Mouse (Mus musculus) CD4-positive helper T cell, adult 2 months (primary cell): ENCODE data around the gene Akap10.
A peak's percentile ranks its signal among the peaks of the same experiment; 100 is the strongest.
"Not testable (repeated sequence)": the region's sequence is repeated elsewhere in the genome, so short reads cannot be mapped to it uniquely, and the experiment has no call there.

Experiments used
- DNase-seq: peaks from one replicate; pipeline ENCODE4 v3.0.0-alpha.2; 2012; ENCODE audit warnings: low read depth, missing footprints, low spot score

Gene Akap10

DNA sequence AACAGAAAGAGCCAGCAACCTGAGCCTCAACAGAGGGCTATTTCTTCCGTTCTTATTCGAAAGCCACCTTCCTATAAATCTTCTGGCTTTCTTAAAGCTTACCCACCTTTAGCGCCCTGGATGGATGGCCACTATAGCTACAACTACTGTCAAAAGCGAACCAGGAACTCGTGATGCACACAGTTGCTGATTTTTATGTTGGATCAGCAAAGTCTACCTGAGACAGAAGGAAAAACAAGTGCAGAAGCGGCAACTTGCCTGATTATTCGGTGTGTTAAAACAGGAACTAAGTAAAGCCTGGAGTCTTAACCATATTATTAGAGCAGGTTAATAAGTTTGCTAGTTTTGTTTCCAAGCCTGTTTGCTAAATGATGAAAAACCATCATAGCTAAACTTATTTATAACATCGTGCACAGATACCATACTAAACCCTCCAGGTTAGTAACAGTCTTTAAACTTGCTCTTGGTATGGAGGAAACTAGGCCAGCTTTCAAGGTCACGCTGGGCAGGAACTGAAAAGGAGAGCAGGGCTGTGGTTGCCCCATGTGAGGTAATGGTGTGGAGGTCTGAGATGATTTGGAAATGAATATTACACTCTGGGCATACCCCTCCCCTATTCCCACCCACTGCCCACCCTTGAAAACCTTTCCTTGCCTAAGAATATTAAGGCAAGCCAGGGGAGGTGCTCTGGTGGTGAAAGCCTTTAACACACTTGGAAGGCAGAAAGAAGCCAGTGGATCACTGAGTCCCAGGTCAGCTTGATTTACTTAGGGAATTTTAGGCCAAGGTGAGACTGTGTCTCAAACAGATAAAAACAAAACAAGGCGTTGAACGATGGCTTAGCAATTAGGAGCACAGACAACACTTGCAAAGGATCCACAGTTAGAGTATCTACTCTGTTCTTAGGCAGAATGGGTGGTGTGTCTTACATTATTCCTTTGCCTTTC, 861 bp upstream of the Akap10 start:
- DNase-seq = peak; percentile 38

DNA sequence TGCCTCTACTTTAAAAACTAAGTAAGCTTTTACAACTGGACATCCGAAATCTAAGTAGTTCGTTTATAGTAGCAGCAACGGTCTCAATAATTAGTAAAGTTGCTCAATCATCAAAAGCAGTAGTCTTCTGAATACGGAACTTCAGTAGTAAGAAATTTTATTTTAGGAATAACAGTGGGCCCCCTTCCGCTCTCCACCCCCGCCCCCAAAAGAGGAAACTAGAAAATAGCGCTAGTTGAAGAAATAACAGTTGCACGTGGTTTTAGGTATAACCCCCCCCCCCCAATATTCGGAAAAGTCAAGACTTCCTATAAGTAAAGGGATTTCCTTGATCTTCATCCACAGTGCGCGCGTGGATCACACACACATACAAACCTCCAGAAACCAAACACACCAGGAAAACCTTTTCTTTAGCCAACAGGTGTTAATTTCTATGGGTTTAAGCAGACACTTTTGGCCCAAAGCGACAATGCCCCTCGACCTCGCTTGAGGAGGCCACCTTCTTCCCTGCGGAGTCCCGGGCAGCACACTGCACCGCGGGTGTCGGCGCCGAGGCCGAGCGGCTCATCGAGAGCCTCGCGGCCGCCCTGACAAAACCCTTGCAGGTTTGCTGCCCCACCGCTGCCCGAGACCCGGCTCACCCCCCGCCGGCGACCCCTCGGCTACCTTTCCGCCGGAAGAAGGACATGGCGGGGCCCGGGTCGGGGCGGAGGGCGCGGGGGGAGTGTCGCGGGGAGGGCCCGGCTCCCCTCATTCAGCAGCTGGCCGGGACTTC, 542 bp downstream of the Akap10 start:
- no peak for DNase-seq

DNA sequence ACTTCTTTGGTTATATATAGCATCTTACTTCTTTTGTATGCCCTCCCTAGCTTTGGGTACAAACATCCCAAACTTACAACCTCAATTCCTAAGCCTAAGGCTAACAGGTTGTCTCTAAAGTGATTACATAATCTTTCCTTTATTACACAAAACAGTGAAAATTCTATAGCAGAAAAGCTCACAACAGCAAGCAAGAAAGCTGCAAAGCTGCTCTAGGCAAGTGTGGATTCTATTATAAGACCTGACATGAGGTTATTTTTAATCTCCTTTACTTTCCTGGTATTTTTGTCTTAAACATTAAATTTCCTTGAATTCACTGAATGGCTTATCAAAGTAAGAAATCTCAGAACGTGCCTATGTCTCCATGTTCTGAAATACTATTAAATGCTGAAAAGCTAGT, 6.7 kb downstream of the Akap10 start:
- no peak for DNase-seq

DNA sequence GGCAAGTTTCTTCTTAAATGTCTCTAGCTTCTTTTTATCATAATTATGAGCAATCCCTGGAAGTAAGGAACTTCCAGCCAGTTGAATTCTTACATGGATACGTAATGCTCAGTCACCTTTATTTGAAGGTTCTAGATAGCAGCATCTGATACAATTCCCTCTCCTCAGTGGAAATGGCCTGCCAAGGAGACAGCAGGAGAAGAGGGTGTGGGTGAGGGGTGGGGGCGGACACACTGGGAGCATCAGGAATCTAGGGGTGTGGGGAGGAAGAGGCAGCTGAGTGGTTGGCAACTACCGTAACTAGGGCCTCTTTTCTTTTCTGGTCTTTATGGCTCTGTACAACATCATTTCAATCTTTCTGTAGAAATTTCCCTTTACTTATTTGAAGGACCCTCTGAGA, 10.3 kb downstream of the Akap10 start:
- DNase-seq = no peak

DNA sequence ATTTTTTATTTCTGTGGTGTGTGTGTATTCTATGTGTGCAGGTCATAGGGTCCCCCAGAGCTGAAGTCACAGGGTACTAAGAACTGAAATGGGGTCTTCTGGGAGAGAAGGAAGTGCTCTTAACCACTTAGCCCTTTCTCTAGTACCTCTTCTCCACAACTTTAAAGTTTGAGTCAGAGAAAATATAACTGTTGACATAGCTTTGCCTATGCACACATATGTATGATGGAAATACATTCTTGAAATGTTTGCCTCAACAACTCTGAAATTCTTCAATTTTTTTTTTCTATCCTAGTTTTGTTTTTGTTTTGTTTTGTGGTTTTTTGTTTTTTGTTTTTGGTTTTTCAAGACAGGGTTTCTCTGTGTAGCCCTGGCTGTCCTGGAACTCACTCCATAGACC, 21.7 kb downstream of the Akap10 start:
- DNase-seq = no peak

DNA sequence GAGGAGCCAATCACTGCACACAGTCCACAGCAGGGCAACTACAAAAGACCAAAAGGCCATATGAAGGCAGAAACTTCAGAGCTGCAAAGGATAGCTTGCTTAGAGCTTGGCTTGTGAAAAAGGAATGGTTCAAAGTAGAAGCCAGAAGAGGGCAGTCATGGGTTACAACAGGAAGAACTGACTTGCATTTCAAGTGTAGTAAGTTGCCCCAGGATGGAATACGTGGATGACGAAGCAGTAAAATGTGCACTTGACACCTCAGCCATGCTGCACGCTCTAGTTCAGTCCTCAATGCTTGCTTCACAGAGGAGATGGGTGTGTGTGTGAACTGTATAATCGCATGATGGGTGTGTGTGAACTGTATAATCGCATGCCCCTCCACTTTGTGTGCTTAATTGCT, 47.9 kb downstream of the Akap10 start:
- peak; percentile 9 for DNase-seq

DNA sequence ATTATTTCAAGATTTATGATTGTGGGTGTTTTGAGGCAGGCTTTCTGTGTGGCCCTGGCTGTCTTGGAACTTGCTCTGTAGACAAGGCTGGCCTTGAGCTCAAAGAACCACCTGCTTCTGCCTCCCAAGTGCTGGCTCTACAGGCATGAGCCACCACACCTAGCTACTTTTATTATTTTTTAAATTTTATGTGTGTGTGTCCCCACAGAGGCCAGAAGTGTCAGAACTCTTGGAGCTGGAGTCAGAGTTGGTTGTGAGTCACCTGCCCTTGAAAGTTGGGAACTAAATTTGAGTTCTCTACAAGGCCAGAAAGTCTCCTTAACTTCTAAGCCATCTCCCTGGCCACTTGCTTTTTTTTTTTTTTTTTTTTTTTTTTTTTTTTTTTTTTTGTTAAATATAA, 50.1 kb downstream of the Akap10 start:
- no peak for DNase-seq

DNA sequence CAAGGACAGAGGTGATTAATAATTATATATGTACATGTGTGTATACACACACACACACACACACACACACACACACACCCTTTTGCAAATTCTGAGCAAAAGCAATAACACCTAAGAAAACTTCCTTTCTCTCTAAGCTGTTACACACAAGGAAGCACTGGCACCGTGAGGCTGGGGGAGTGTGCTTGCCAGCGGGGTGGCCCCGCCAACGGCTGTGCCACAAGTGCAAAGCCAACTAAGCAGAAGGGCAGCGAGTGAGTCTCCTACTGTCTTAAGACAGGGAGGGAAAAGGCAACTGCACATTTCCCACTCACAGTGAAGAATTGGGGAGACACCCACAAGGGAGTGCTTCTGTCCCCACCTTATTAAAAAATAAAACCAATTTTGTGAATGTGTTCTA, 58.2 kb downstream of the Akap10 start:
- DNase-seq = no peak

DNA sequence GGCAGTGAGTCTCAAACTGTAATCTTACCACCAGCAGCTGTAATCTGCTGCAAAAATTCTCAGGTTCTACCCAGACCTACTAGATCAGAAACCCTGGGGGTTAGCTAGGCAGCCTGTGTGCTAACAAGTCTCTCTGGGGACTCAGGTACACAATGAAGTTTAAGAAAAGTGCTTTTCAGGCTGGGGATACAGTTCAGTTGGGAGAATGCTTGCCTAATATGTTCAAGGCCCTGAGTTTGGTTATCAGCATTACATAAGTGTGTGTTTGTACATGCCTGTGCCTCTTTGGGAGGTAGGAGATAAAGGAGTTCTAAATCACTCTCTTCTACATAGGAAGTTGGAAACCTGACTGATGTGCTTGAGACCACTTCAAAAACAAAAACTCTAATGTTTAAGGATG, 63.2 kb downstream of the Akap10 start:
- no peak for DNase-seq

DNA sequence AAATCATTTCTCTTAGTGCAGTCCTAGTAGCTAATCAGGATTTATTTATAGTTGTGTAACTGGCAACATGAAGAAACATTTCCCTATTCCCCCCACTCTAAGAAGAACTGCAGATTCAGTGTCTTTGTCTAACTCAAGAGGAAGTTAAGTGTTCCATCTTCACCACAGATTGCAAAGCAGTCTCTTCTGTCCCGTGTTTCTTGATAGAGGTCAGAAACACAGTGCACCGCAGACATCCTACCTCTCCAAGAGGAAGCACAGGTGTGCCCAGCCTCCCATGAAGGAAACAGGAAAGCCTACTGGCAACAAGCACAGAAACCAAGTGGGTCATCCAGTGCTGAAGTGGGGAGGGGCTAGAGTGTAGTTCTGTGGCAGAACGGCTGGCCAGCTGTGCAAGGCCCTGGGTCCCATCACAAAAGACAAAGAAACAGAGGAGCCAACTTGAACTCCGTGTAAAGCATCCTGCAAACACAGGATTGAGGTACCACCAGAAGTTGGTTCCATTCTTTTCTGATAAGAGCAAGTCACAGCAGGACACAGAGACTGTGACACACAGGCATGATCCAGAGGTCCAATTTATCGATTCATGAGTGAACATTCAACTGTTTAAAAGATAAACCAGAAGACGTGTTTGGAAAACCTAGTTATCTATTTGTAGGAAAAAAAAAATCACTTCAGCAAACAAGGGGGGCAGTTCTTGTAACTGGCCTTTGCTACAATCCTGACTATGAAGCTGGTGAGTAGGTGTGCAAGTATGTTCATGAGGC, 68.1 kb downstream of the Akap10 start:
- no peak for DNase-seq

DNA sequence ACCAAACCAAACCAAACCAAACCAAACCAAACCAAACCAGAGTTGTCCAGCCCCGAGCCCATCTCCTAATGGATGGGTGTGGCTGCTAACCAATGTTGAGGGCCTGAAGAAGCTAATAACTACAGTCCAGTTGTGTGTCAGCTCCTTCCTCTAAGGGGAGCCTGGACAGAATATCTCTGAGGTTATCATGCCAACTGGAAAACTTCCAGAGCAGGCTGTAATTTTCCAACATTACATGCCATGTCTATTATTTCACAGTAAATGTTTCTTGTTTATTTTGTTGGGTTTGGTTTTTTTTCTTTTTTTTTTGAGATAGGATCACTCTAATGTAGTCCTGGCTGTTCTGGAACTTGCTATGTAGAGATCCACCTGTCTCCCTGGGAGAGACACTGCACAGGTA, 70.7 kb downstream of the Akap10 start:
- no peak for DNase-seq

DNA sequence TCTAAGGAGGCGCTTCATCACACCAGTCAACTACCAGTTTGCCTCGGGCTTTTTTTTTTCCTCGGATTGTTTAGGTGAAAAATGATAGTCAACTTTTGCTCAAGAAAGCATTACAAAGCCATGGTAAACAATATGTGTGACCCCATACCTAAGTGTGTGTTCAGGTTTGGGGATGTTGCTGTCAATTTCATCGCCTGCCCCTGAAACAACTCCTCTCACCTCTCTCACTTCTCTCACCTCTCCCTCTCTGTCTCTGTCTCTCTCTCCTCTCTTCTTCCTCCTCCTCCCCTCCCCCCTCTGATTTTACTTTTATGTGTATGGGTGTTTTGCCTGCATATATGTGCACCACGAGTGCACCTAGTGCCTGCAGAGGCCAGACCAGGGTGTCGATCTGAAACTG, 74.5 kb downstream of the Akap10 start:
- peak; percentile 18 for DNase-seq

DNA sequence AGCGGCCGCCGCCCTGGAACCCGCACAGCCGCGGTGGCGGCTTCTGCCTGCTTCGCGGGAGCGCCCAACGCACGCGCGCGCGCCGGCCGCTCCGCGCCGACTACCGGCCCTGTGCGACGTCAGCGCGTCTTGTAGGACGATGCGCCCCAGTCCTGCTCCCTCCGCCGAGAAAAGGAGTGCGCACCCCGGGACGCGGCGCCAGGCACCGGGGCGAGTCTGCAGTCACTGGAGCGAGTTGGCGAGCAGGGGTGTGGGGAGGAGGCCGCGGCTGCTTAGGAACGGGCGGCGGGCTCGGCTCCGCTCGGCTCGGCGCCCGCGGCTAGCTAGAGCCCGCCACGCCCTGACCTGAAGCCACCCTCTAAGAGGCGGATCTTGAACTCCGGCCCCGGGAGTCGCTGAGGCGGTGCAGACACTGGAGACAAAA, 75.1 kb downstream of the Akap10 start, which contains the start of gene Ulk2:
TSS of gene Ulk2 (minus strand) at position 86 of the 424 bp plus-strand sequence.
- peak; percentile 93 for DNase-seq

DNA sequence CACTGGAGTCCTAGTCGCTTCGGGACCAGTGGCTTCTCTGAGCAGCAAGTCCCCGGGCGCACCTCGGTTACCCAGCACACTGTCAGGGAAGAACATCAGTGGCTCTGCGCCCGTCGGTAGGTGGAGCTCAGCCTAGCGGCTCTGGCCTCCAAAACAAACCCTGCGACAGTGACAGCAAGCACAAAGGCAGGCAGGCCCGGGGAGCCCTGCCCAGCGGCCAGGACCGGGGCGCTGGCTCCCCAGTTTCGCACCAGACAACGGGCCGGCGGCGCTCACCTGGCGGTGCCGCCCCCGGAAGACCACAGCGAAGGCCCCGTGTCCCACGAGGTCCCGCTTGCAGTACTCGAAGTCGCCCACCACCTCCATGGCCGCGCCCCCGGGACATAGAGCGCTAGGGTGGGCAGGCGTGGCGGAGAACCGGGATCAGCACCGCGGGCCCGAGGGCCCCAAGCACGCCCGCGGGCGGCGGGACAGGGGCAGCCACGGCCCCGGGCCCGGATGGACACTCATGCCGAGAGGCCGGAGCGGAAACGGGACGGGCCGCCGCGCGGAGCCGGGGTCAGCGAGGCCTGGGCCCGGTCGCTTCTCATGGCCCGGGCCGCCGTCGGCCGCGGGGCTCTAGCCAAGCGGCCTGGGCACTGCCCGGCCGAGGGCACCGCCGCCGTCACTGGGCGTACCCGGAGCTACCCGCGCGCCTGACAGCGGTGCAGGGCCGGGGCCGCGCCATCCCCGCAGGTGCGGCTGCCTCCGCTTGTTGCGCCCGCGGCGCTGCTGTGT, 75.7 kb downstream of the Akap10 start:
- peak; percentile 87 for DNase-seq

DNA sequence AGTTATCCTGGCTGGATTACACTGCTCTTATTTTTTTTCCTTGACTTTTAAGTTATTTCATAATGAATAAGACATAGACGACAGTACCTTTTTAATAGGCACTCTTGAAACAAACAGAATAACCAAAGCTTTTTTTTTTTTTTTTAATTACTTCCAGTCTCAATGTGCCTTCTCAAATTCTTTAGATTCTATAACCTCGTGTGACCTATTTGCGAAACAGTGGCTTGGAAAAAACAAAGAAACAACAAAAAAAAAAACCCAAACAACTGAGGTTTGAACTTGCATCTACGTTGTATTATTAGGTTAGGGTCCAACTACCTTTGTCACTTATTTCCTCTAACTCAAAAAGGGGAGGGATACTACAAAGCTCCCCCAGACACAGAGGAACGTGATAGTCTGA, 76.4 kb downstream of the Akap10 start:
- DNase-seq = no peak

DNA sequence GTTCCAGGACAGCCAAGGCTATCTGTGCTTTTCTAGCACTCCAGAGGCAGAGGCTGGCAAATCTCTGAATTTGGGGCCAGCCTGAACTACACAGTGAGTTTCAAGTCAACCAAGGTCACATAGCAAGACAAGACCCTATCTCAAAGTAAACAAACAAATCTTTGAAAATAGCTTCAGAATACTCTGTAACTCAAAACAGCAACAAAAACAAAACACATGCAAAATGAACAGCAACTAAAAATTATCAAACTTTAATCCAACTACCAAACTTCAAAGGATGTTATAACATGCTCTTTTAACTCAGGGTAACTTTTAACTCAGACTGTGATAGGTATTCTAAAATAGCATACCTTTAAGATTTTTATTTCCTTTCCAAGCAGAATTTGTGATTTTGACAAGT, 77.1 kb downstream of the Akap10 start:
- no peak for DNase-seq

DNA sequence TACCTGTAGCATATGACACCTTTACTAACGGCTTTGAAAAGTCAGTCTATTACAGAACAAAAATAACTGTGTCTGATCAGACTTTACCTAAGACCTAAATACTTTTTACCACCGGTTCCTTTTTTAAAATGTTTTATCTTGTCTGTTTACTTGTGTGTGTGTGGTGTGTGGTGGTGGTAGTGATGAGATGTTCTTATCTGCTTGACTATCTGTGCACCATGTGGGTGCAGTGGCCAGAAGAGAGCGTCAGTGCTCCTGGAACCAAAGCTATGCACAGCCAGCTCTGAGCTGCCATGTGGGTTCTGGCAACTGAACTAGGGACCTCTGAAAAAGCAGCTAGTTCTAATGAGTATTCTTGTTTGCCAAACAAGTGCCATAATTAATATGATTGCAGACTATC, 78.9 kb downstream of the Akap10 start:
- DNase-seq = no peak

DNA sequence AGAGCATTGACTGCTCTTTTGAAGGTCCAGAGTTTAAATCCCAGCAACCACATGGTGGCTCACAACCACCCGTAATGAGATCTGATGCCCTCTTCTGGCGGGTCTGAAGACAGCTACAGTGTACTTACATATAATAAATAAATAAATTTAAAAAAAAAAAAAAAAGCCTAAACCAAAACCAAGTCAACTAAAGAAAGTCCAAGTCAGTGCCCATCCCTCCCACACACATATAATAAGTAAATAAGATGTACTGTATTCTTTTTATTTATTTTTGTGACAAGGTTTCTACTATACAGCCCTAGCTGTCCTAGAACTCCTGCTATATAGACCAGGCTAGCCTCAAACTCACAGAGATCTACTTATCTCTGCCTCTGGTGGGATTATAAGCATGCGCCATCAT, 89.4 kb downstream of the Akap10 start:
- not testable (repeated sequence) for DNase-seq

DNA sequence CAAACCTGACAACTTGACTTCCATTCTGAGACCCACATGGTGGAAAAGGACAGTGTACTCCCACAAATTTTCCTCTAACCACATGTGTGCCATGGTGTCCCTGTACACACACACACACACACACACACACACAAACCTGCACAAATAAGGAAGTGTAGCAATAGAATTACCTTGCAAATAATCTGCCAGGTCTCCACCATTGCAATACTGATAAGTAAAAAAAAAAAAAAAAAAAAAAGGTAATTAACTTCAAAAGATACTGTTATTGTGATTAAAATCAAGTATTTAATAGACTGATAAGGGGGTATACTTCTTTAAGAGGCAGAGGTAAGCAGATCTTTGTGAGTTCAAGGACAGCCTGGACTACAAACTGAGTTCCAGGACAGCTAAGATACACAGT, 90.1 kb downstream of the Akap10 start:
- no peak for DNase-seq

DNA sequence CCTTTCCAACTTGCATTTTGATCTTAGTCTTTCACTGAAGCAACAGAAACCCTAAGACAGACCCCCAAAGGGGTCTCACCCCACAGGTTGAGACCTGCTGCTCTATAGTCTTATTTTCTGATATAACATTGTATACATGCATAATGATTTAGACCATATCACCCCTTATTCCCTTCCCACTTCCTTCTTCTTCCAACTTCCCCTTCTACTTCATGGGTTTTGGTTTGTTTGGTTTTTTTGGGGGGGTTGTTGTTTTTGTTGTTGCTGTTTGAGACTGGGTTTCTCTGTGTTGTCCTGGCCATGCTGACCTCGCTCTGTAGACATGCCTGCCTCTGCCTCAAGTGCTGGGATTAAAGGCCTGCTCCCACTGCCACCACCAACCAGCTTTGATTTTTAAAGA, 90.9 kb downstream of the Akap10 start:
- DNase-seq = no peak
